Mouse (Mus musculus) natural killer cell, adult 2 months (primary cell): ENCODE data around the gene Bola2.
"Not testable (repeated sequence)": the region's sequence is repeated elsewhere in the genome, so short reads cannot be mapped to it uniquely, and the experiment has no call there.

Source experiments
- DNase-seq, 2 experiments: peaks; one replicate each; pipeline ENCODE4 v3.0.0; 2022; ENCODE audit warnings: low spot score in 2 of 2

Gene Bola2

GRCm38 (mm10) chr7:126708175-126708952 lies 13.2 kb downstream of the Bola2 start:
- DNase-seq = no peak

- no peak for DNase-seq
These were observed 15.1 kb downstream of the Bola2 start for GRCm38 (mm10) chr7:126710266-126710665.

GRCm38 (mm10) chr7:126711910-126712309 lies 16.7 kb downstream of the Bola2 start:
- DNase-seq = no peak

- DNase-seq = no peak
These were observed 20.5 kb downstream of the Bola2 start for GRCm38 (mm10) chr7:126715679-126716078.

GRCm38 (mm10) chr7:126717566-126717965 lies 22.4 kb downstream of the Bola2 start:
- no peak for DNase-seq

- DNase-seq = no peak
These were observed 23.7 kb downstream of the Bola2 start for GRCm38 (mm10) chr7:126718787-126719337.

GRCm38 (mm10) chr7:126721635-126722034 lies 26.4 kb downstream of the Bola2 start:
- no peak for DNase-seq

GRCm38 (mm10) chr7:126725077-126725476 lies 29.9 kb downstream of the Bola2 start:
- no peak for DNase-seq

GRCm38 (mm10) chr7:126725667-126726066 lies 30.5 kb downstream of the Bola2 start:
- DNase-seq = no peak

GRCm38 (mm10) chr7:126730256-126730789 lies 35.1 kb downstream of the Bola2 start:
- DNase-seq = not testable (repeated sequence)

GRCm38 (mm10) chr7:126736122-126736521 lies 40.9 kb downstream of the Bola2 start:
- no peak for DNase-seq

- no peak for DNase-seq
These were observed 44.4 kb downstream of the Bola2 start for GRCm38 (mm10) chr7:126739551-126739950.

GRCm38 (mm10) chr7:126740132-126740735 lies 45.0 kb downstream of the Bola2 start:
- DNase-seq = no peak

GRCm38 (mm10) chr7:126740977-126741376 lies 45.8 kb downstream of the Bola2 start:
- no peak for DNase-seq

- no peak for DNase-seq
These were observed 46.3 kb downstream of the Bola2 start for GRCm38 (mm10) chr7:126741452-126741851.

GRCm38 (mm10) chr7:126741964-126742482 lies 46.8 kb downstream of the Bola2 start:
- no peak for DNase-seq

GRCm38 (mm10) chr7:126746066-126746465 lies 50.9 kb downstream of the Bola2 start:
- peak in 1 of 2 experiments; percentile 8 for DNase-seq

GRCm38 (mm10) chr7:126746798-126747197 lies 51.6 kb downstream of the Bola2 start:
- DNase-seq = no peak

- DNase-seq = no peak
These were observed 53.6 kb downstream of the Bola2 start for GRCm38 (mm10) chr7:126748824-126749223.
